Mouse (Mus musculus): ENCODE data around the gene Rasgrf1. TPM values are rescaled to one million over a fixed set of nuclear protein-coding genes. Genes with fewer than 3 reads are reported as not detected.

Gene Rasgrf1
- total and polyA plus RNA-seq, 3 experiments, result not detected

GRCm38 (mm10) chr9:89921121-89921520, 11.4 kb downstream of the Rasgrf1 start:
- Histone ChIP-seq H3K27me3 (ENCODE audit: control insufficient read depth in 1 of 2, insufficient read depth in 2 of 2, low read length in 2 of 2) (no peaks in the 10 kb centered on the region), H3K4me1 (ENCODE audit: control insufficient read depth in 1 of 2, insufficient read depth in 2 of 2, low read length in 2 of 2) (no peaks in the 10 kb centered on the region), H3K9ac (ENCODE audit: control insufficient read depth, low read depth, low read length, poor library complexity, severe bottlenecking) (no peak overlapping the region), H3K36me3 (ENCODE audit: control insufficient read depth in 1 of 2, insufficient read depth in 2 of 2, low read length in 2 of 2) (no peaks in the 10 kb centered on the region), H3K79me2 (ENCODE audit: control insufficient read depth, insufficient read depth, low read length, poor library complexity) (no peaks in the 10 kb centered on the region), H3K9me3 (replicated peaks; ENCODE audit: insufficient read depth, low read length) (no peaks in the 10 kb centered on the region), H3K27ac (ENCODE audit: control insufficient read depth, low read depth, low read length) (no peak overlapping the region), H3K4me3 (ENCODE audit: control insufficient read depth in 1 of 2, insufficient read depth in 1 of 2, low read depth in 2 of 2, low read length in 2 of 2) (no peak overlapping the region)
- TF ChIP-seq ZNF384 (IDR thresholded peaks at IDR 0.05; ENCODE audit: low read depth, low read length), result no peak
- no peak for TF ChIP-seq HCFC1 (IDR thresholded peaks at IDR 0.05; ENCODE audit: low read depth, low read length)
- TF ChIP-seq ZC3H11A (IDR thresholded peaks at IDR 0.05; ENCODE audit: low read depth, low read length), result no peak
- TF ChIP-seq BHLHE40 (IDR thresholded peaks at IDR 0.05; ENCODE audit: borderline replicate concordance, low read depth, low read length), result no peak
- TF ChIP-seq POLR2AphosphoS2 (IDR thresholded peaks at IDR 0.05; ENCODE audit: low read length), result no peak
- no peak for TF ChIP-seq NRF1 (IDR thresholded peaks at IDR 0.05; ENCODE audit: insufficient read depth, low read depth, low read length, poor library complexity, severe bottlenecking)
- TF ChIP-seq KAT2A (conservative IDR thresholded peaks at IDR 0.05; ENCODE audit: low read depth, low read length), result no peak
- TF ChIP-seq USF1 (IDR thresholded peaks at IDR 0.05; ENCODE audit: low read depth, low read length), result no peak
- no peak for TF ChIP-seq RAD21 (IDR thresholded peaks at IDR 0.05; ENCODE audit: low read depth, low read length)
- no peak for TF ChIP-seq GATA1 (IDR thresholded peaks at IDR 0.05; ENCODE audit: low read depth, low read length)
- no peak for TF ChIP-seq TCF12 (IDR thresholded peaks at IDR 0.05; ENCODE audit: low read depth, low read length)
- no peak for TF ChIP-seq EP300 (IDR thresholded peaks at IDR 0.05; ENCODE audit: low read depth in 1 of 2, low read length in 2 of 2)
- TF ChIP-seq NELFE (IDR thresholded peaks at IDR 0.05; ENCODE audit: low read depth, low read length), result no peak
- no peak for TF ChIP-seq CHD1 (IDR thresholded peaks at IDR 0.05; ENCODE audit: low read depth, low read length)
- TF ChIP-seq MYC (IDR thresholded peaks at IDR 0.05; ENCODE audit: low read depth, low read length), result no peak
- no peak for TF ChIP-seq POLR2AphosphoS5 (IDR thresholded peaks at IDR 0.05; ENCODE audit: borderline replicate concordance, low read depth, low read length)
- TF ChIP-seq SMC3 (IDR thresholded peaks at IDR 0.05; ENCODE audit: low read depth, low read length), result no peak
- TF ChIP-seq MEF2A (IDR thresholded peaks at IDR 0.05; ENCODE audit: extremely low read depth, insufficient replicate concordance, low read depth, low read length, poor library complexity, severe bottlenecking), result no peak
- TF ChIP-seq MAZ (IDR thresholded peaks at IDR 0.05; ENCODE audit: low read depth, low read length), result no peak
- no peak for DNase-seq (ENCODE audit: low read depth, low spot score)

- Histone ChIP-seq H3K27me3 (ENCODE audit: control insufficient read depth in 1 of 2, insufficient read depth in 2 of 2, low read length in 2 of 2) (no peaks in the 10 kb centered on the region), H3K4me3 (ENCODE audit: control insufficient read depth in 1 of 2, insufficient read depth in 1 of 2, low read depth in 2 of 2, low read length in 2 of 2) (no peak overlapping the region), H3K4me1 (ENCODE audit: control insufficient read depth in 1 of 2, insufficient read depth in 2 of 2, low read length in 2 of 2) (no peaks in the 10 kb centered on the region), H3K9me3 (replicated peaks; ENCODE audit: insufficient read depth, low read length) (no peaks in the 10 kb centered on the region), H3K27ac (ENCODE audit: control insufficient read depth, low read depth, low read length) (no peak overlapping the region), H3K9ac (ENCODE audit: control insufficient read depth, low read depth, low read length, poor library complexity, severe bottlenecking) (no peak overlapping the region), H3K36me3 (ENCODE audit: control insufficient read depth in 1 of 2, insufficient read depth in 2 of 2, low read length in 2 of 2) (no peaks in the 10 kb centered on the region), H3K79me2 (ENCODE audit: control insufficient read depth, insufficient read depth, low read length, poor library complexity) (no peaks in the 10 kb centered on the region)
- TF ChIP-seq NRF1 (IDR thresholded peaks at IDR 0.05; ENCODE audit: insufficient read depth, low read depth, low read length, poor library complexity, severe bottlenecking), result no peak
- TF ChIP-seq CTCF (IDR thresholded peaks at IDR 0.05 in 2 of 3, conservative IDR thresholded peaks at IDR 0.05 in 1 of 3; ENCODE audit: control insufficient read depth in 1 of 3, insufficient read depth in 1 of 3, low read depth in 2 of 3, low read length in 3 of 3, poor library complexity in 1 of 3, severe bottlenecking in 1 of 3), result no peak
- TF ChIP-seq BHLHE40 (IDR thresholded peaks at IDR 0.05; ENCODE audit: borderline replicate concordance, low read depth, low read length), result no peak
- no peak for TF ChIP-seq CHD2 (IDR thresholded peaks at IDR 0.05; ENCODE audit: low read length)
- TF ChIP-seq POLR2A (IDR thresholded peaks at IDR 0.05; ENCODE audit: control insufficient read depth in 1 of 2, insufficient read depth in 1 of 2, low read depth in 1 of 2, low read length in 2 of 2, poor library complexity in 1 of 2), result no peak
- TF ChIP-seq MEF2A (IDR thresholded peaks at IDR 0.05; ENCODE audit: extremely low read depth, insufficient replicate concordance, low read depth, low read length, poor library complexity, severe bottlenecking), result no peak
- no peak for TF ChIP-seq POLR2AphosphoS5 (IDR thresholded peaks at IDR 0.05; ENCODE audit: borderline replicate concordance, low read depth, low read length)
- no peak for TF ChIP-seq MYB (IDR thresholded peaks at IDR 0.05; ENCODE audit: low read depth, low read length)
- TF ChIP-seq KAT2A (conservative IDR thresholded peaks at IDR 0.05; ENCODE audit: low read depth, low read length), result no peak
- TF ChIP-seq CHD1 (IDR thresholded peaks at IDR 0.05; ENCODE audit: low read depth, low read length), result no peak
- no peak for TF ChIP-seq ETS1 (IDR thresholded peaks at IDR 0.05; ENCODE audit: low read depth, low read length)
- TF ChIP-seq USF1 (IDR thresholded peaks at IDR 0.05; ENCODE audit: low read depth, low read length), result no peak
- DNase-seq (ENCODE audit: low read depth, low spot score), result no peak
Measured at GRCm38 (mm10) chr9:89922666-89923065, 13.0 kb downstream of the Rasgrf1 start.
